Mouse (Mus musculus) MEL (cell line): ENCODE measurements around the gene Mosmo. TPM values are rescaled to one million over a fixed set of nuclear protein-coding genes. Genes with fewer than 3 reads are reported as not detected.

Source experiments
- DNase-seq: peaks from one replicate; pipeline ENCODE4 v3.0.0; 2011; ENCODE audit warnings: low read depth, low spot score
- H3K27ac ChIP-seq: 2 replicates; pipeline ENCODE4 v1.5.1; 2012; ENCODE audit warnings: low read depth, mild to moderate bottlenecking, control low read depth, low read length, moderate library complexity; ENCODE audit not compliant: control insufficient read depth
- H3K27me3 ChIP-seq, 2 experiments: fragments of 150-350 bp in 1 of 2; sonication (generic) in 1 of 2; 2 replicates each; pipeline ENCODE4 v1.6.1; 2012; ENCODE audit warnings: low read length in 2 of 2, mild to moderate bottlenecking in 2 of 2, improper control_type of control experiment in 1 of 2, moderate library complexity in 1 of 2; ENCODE audit not compliant: insufficient read depth in 2 of 2, control insufficient read depth in 1 of 2
- H3K36me3 ChIP-seq, 2 experiments: 2 replicates each; pipeline ENCODE4 v1.6.1; 2012 to 2014; ENCODE audit warnings: low read length in 2 of 2, improper control_type of control experiment in 1 of 2, inconsistent platforms in 1 of 2, mild to moderate bottlenecking in 1 of 2; ENCODE audit not compliant: insufficient read depth in 2 of 2, control insufficient read depth in 1 of 2
- H3K4me1 ChIP-seq, 2 experiments: fragments of 150-350 bp in 1 of 2; sonication (generic) in 1 of 2; 2 replicates each; pipeline ENCODE4 v1.6.1; 2012; ENCODE audit warnings: low read length in 2 of 2, improper control_type of control experiment in 1 of 2, mild to moderate bottlenecking in 1 of 2; ENCODE audit not compliant: insufficient read depth in 2 of 2, control insufficient read depth in 1 of 2
- H3K4me3 ChIP-seq, 2 experiments: fragments of 150-350 bp in 1 of 2; sonication (generic) in 1 of 2; 2 replicates each; pipeline ENCODE4 v1.5.1; 2012; ENCODE audit warnings: low read depth in 2 of 2, low read length in 2 of 2, mild to moderate bottlenecking in 2 of 2, moderate library complexity in 2 of 2, control low read depth in 1 of 2, improper control_type of control experiment in 1 of 2; ENCODE audit not compliant: control insufficient read depth in 1 of 2, insufficient read depth in 1 of 2
- H3K79me2 ChIP-seq: 2 replicates; pipeline ENCODE4 v1.6.1; 2012; ENCODE audit warnings: mild to moderate bottlenecking, low read length, moderate library complexity; ENCODE audit not compliant: control insufficient read depth, poor library complexity, insufficient read depth
- H3K9ac ChIP-seq: 2 replicates; pipeline ENCODE4 v1.6.1; 2012; ENCODE audit warnings: low read depth, mild to moderate bottlenecking, control low read depth, low read length, moderate library complexity; ENCODE audit not compliant: control insufficient read depth, poor library complexity, severe bottlenecking
- H3K9me3 ChIP-seq: fragments of 150-350 bp; sonication (generic); replicated peaks from 2 replicates; pipeline ENCODE4 v1.6.1; 2012; ENCODE audit warnings: mild to moderate bottlenecking, low read length, improper control_type of control experiment, moderate library complexity; ENCODE audit not compliant: insufficient read depth
- BHLHE40 ChIP-seq: IDR thresholded peaks from 2 replicates; pipeline ENCODE4 v1.6.1; 2012; ENCODE audit warnings: low read depth, mild to moderate bottlenecking, inconsistent platforms, low read length, improper control_type of control experiment, borderline replicate concordance
- HCFC1 ChIP-seq: IDR thresholded peaks from 2 replicates; pipeline ENCODE4 v1.6.1; 2012; ENCODE audit warnings: low read depth, mild to moderate bottlenecking, inconsistent platforms, low read length, improper control_type of control experiment, moderate library complexity
- MAFK ChIP-seq: IDR thresholded peaks from 2 replicates; pipeline ENCODE4 v1.6.1; 2011; ENCODE audit warnings: low read depth, mild to moderate bottlenecking, low read length, improper control_type of control experiment, borderline replicate concordance
- MYC ChIP-seq: IDR thresholded peaks from 2 replicates; pipeline ENCODE4 v1.6.1; 2011; ENCODE audit warnings: low read depth, mild to moderate bottlenecking, low read length, improper control_type of control experiment, moderate library complexity
- NELFE ChIP-seq: IDR thresholded peaks from 2 replicates; pipeline ENCODE4 v1.6.1; 2011; ENCODE audit warnings: low read depth, low read length, improper control_type of control experiment
- NRF1 ChIP-seq: IDR thresholded peaks from 2 replicates; pipeline ENCODE4 v1.6.1; 2014; ENCODE audit warnings: low read depth, mild to moderate bottlenecking, inconsistent platforms, low read length, improper control_type of control experiment, moderate library complexity; ENCODE audit not compliant: poor library complexity, insufficient read depth, severe bottlenecking
- POLR2AphosphoS5 ChIP-seq: IDR thresholded peaks from 2 replicates; pipeline ENCODE4 v1.6.1; 2012; ENCODE audit warnings: low read depth, borderline replicate concordance, mild to moderate bottlenecking, inconsistent platforms, low read length, moderate library complexity, mixed read lengths
- SMC3 ChIP-seq: IDR thresholded peaks from 2 replicates; pipeline ENCODE4 v1.6.1; 2011; ENCODE audit warnings: low read depth, low read length, improper control_type of control experiment
- UBTF ChIP-seq: IDR thresholded peaks from 2 replicates; pipeline ENCODE4 v1.6.1; 2012; ENCODE audit warnings: low read depth, mild to moderate bottlenecking, inconsistent platforms, low read length, improper control_type of control experiment, moderate library complexity, borderline replicate concordance; ENCODE audit not compliant: insufficient read depth
- USF1 ChIP-seq: IDR thresholded peaks from 2 replicates; pipeline ENCODE4 v1.6.1; 2014; ENCODE audit warnings: low read depth, mild to moderate bottlenecking, inconsistent platforms, low read length, improper control_type of control experiment, moderate library complexity
- ZNF384 ChIP-seq: IDR thresholded peaks from 2 replicates; pipeline ENCODE4 v1.6.1; 2012; ENCODE audit warnings: low read depth, mild to moderate bottlenecking, inconsistent platforms, low read length, improper control_type of control experiment
- polyA plus RNA-seq, 2 experiments: library from polyadenylated mRNA; stranded (reverse) in 1 of 2; unstranded in 1 of 2; fragments of >175 nt in 1 of 2; fragments of >200 nt in 1 of 2; gene quantifications; 2 replicates each; pipeline versions ENCODE4 v1.2.1 to v1.2.4; 2012; ENCODE audit warnings: low replicate concordance in 2 of 2, low read depth in 1 of 2; ENCODE audit not compliant: insufficient read length in 2 of 2, insufficient read depth in 1 of 2, missing spikeins in 1 of 2
- total RNA-seq: library from RNA; depleted of rRNA; stranded (reverse); fragments of 300-350 nt; gene quantifications from 2 replicates; pipeline ENCODE4 v1.2.3, GENCODE M21; 2012

The Mosmo gene
- total and polyA plus RNA-seq, 3 experiments: 20.0 to 30.0 (median 23.5) TPM

GRCm38 (mm10) chr7:120743366-120744351, 66.2 kb downstream of the Mosmo start:
- Histone ChIP-seq H3K4me1 (no peaks in the 10 kb centered on the region), H3K79me2 (no peaks in the 10 kb centered on the region), H3K27me3 (peaks cover 4% of the 10 kb centered on the region in 2 experiments; a peak in 3 of 4 replicates), H3K27ac (no peak overlapping the region), H3K9me3 (no peaks in the 10 kb centered on the region), H3K36me3 (no peaks in the 10 kb centered on the region), H3K4me3 (no peak overlapping the region), H3K9ac (no peak overlapping the region)
- no peak for DNase-seq
- TF ChIP-seq BHLHE40 (no peak), USF1 (peak; percentile 70)

- H3K36me3 ChIP-seq: no peaks in the 10 kb centered on the region
- H3K4me3 ChIP-seq: no peak overlapping the region
- H3K4me1 ChIP-seq: no peaks in the 10 kb centered on the region
- H3K9ac ChIP-seq: no peak overlapping the region
- H3K9me3 ChIP-seq: no peaks in the 10 kb centered on the region
- H3K79me2 ChIP-seq: no peaks in the 10 kb centered on the region
- H3K27me3 ChIP-seq: peaks cover 4 to 8% of the 10 kb centered on the region in 2 experiments; a peak in 3 of 4 replicates
- H3K27ac ChIP-seq: no peak overlapping the region
- DNase-seq: no peak
- TF ChIP-seq NRF1 (no peak), HCFC1 (no peak), POLR2AphosphoS5 (no peak)
Observed at GRCm38 (mm10) chr7:120744606-120745005, 67.2 kb downstream of the Mosmo start.

DNA sequence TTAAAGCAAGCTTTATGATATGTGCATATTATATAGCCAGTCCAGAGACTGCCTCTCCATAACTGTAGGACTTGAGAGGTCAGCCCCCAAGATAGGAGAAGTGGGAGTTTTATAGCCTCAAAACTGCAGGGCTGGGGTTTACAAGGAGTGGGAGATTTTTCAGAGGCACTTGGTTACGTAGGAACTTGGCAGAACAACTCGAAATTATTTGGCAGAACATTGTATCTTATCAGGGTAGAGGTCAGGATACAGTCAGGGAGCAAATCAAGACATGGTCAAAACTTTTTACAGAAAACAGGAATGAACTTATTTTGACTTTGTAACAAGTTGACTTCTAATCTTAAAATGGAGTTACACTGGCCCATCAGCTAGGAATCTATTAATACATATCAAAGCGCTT, 68.6 kb downstream of the Mosmo start:
- H3K9me3 ChIP-seq: no peaks in the 10 kb centered on the region
- no peak overlapping the region for H3K4me3 ChIP-seq
- no peak for TF ChIP-seq POLR2AphosphoS5
- TF ChIP-seq NELFE: no peak
- no peak for TF ChIP-seq SMC3
- TF ChIP-seq ZNF384: no peak
- TF ChIP-seq UBTF: no peak
- TF ChIP-seq MYC: no peak
- no peak for TF ChIP-seq MAFK
- TF ChIP-seq, all 39 proteins: peak for 0
- H3K9ac ChIP-seq: no peak overlapping the region
- no peaks in the 10 kb centered on the region for H3K79me2 ChIP-seq
- peaks cover 4 to 8% of the 10 kb centered on the region in 2 experiments; a peak in 3 of 4 replicates for H3K27me3 ChIP-seq
- no peak for DNase-seq
- no peaks in the 10 kb centered on the region for H3K36me3 ChIP-seq
- no peak overlapping the region for H3K27ac ChIP-seq
- no peaks in the 10 kb centered on the region for H3K4me1 ChIP-seq
